Mouse (Mus musculus): ENCODE measurements around the gene Tmem229b.
"Not testable (repeated sequence)": the region's sequence is repeated elsewhere in the genome, so short reads cannot be mapped to it uniquely, and the experiment has no call there.

The Tmem229b gene

GRCm38 (mm10) chr12:79006478-79007125, 825 bp downstream of the Tmem229b start:
- no peak for DNase-seq (ENCODE audit: extremely low read depth, insufficient read length, low spot score)

- DNase-seq (ENCODE audit: extremely low read depth, insufficient read length, low spot score) = no peak
Observed at GRCm38 (mm10) chr12:79006076-79006475, 1.4 kb downstream of the Tmem229b start.

GRCm38 (mm10) chr12:79005456-79005855, 2.0 kb downstream of the Tmem229b start:
- DNase-seq (ENCODE audit: extremely low read depth, insufficient read length, low spot score) = no peak

GRCm38 (mm10) chr12:79002978-79003377, 4.4 kb downstream of the Tmem229b start:
- DNase-seq (ENCODE audit: extremely low read depth, insufficient read length, low spot score) = no peak

GRCm38 (mm10) chr12:79002406-79002805, 5.0 kb downstream of the Tmem229b start:
- DNase-seq (ENCODE audit: extremely low read depth, insufficient read length, low spot score) = no peak

- no peak for DNase-seq (ENCODE audit: extremely low read depth, insufficient read length, low spot score)
Observed at GRCm38 (mm10) chr12:78996711-78997110, 10.7 kb downstream of the Tmem229b start.

- no peak for DNase-seq (ENCODE audit: extremely low read depth, insufficient read length, low spot score)
Observed at GRCm38 (mm10) chr12:78996271-78996670, 11.2 kb downstream of the Tmem229b start.

GRCm38 (mm10) chr12:78987581-78988081, 19.8 kb downstream of the Tmem229b start:
- DNase-seq (ENCODE audit: extremely low read depth, insufficient read length, low spot score) = no peak

- DNase-seq (ENCODE audit: extremely low read depth, insufficient read length, low spot score) = no peak
Observed at GRCm38 (mm10) chr12:78984035-78984432, 23.4 kb downstream of the Tmem229b start.

- no peak for DNase-seq (ENCODE audit: extremely low read depth, insufficient read length, low spot score)
Observed at GRCm38 (mm10) chr12:78983296-78984034, 24.0 kb downstream of the Tmem229b start.

- no peak for DNase-seq (ENCODE audit: extremely low read depth, insufficient read length, low spot score)
Observed at GRCm38 (mm10) chr12:78981938-78982825, 25.2 kb downstream of the Tmem229b start.

GRCm38 (mm10) chr12:78981131-78981530, 26.3 kb downstream of the Tmem229b start:
- no peak for DNase-seq (ENCODE audit: extremely low read depth, insufficient read length, low spot score)

- DNase-seq (ENCODE audit: extremely low read depth, insufficient read length, low spot score) = peak; percentile 53
Observed at GRCm38 (mm10) chr12:78980683-78981091, 26.7 kb downstream of the Tmem229b start.

- DNase-seq (ENCODE audit: extremely low read depth, insufficient read length, low spot score) = no peak
Observed at GRCm38 (mm10) chr12:78977552-78977951, 29.9 kb downstream of the Tmem229b start.

- no peak for DNase-seq (ENCODE audit: extremely low read depth, insufficient read length, low spot score)
Observed at GRCm38 (mm10) chr12:78977078-78977477, 30.3 kb downstream of the Tmem229b start.

GRCm38 (mm10) chr12:78975836-78976235, 31.6 kb downstream of the Tmem229b start:
- no peak for DNase-seq (ENCODE audit: extremely low read depth, insufficient read length, low spot score)

- DNase-seq (ENCODE audit: extremely low read depth, insufficient read length, low spot score) = no peak
Observed at GRCm38 (mm10) chr12:78974767-78975166, 32.7 kb downstream of the Tmem229b start.

GRCm38 (mm10) chr12:78973779-78974178, 33.6 kb downstream of the Tmem229b start:
- DNase-seq (ENCODE audit: extremely low read depth, insufficient read length, low spot score) = no peak

GRCm38 (mm10) chr12:78971649-78972048, 35.8 kb downstream of the Tmem229b start:
- DNase-seq (ENCODE audit: extremely low read depth, insufficient read length, low spot score) = no peak

- no peak for DNase-seq (ENCODE audit: extremely low read depth, insufficient read length, low spot score)
Observed at GRCm38 (mm10) chr12:78970725-78971124, 36.7 kb downstream of the Tmem229b start.

GRCm38 (mm10) chr12:78964496-78964895, 42.9 kb downstream of the Tmem229b start:
- DNase-seq (ENCODE audit: extremely low read depth, insufficient read length, low spot score) = not testable (repeated sequence)

Data from 3134 (cell line).